Mouse (Mus musculus) lung, postnatal 0 days (tissue): ENCODE measurements around the gene Mlst8.

Experiments used
- CTCF ChIP-seq: IDR thresholded peaks from 2 replicates; pipeline ENCODE4 v1.5.1; 2016; ENCODE audit warnings: antibody characterized with exemption, mild to moderate bottlenecking
- EP300 ChIP-seq: IDR thresholded peaks from 2 replicates; pipeline ENCODE4 v1.6.1; 2016; ENCODE audit warnings: antibody characterized with exemption, mild to moderate bottlenecking, control low read depth

DNA sequence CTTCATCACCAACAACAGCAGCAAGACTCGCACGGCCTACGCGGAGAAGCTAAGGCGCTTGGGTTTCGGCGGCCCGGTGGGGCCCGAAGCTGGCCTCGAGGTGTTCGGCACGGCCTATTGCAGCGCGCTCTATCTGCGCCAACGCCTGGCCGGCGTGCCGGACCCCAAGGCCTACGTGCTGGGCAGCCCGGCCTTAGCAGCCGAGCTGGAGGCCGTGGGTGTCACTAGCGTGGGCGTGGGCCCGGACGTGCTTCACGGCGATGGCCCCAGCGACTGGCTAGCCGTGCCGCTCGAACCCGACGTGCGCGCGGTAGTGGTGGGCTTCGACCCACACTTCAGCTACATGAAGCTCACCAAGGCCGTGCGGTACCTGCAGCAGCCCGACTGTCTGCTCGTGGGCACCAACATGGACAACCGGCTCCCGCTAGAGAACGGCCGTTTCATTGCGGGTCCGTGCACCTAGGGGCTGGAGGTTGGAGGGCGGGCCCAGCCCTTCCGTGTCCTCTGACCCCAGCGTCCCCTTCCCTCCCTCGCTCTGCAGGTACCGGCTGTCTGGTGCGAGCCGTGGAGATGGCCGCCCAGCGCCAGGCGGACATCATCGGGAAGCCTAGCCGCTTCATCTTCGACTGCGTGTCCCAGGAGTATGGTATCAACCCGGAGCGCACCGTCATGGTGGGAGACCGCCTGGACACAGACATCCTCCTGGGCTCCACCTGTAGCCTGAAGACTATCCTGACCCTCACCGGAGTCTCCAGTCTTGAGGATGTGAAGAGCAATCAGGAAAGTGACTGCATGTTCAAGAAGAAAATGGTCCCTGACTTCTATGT is 8.0 kb downstream of the Mlst8 start:
- no peak for TF ChIP-seq EP300
- TF ChIP-seq CTCF = no peak
